Mouse (Mus musculus): ENCODE data around the gene Vtn. TPM values are rescaled to one million over a fixed set of nuclear protein-coding genes. Genes with fewer than 3 reads are reported as not detected.

Vtn gene
- total and polyA plus RNA-seq, 3 experiments, result 21.6 to 44.6 (median 24.6) TPM

GRCm38 (mm10) chr11:78466242-78466912, 32.5 kb upstream of the Vtn start:
- no peak overlapping the region for H3K27ac ChIP-seq
- TF ChIP-seq POLR2A (IDR thresholded peaks at IDR 0.05; ENCODE audit: insufficient read depth, low read depth, low read length), result no peak
- no peak for TF ChIP-seq EP300 (IDR thresholded peaks at IDR 0.05; ENCODE audit: insufficient read depth, low read depth, low read length)
- no peak for TF ChIP-seq CTCF (IDR thresholded peaks at IDR 0.05)
- H3K79me2 ChIP-seq (replicated peaks; ENCODE audit: control insufficient read depth, insufficient read depth, low read length), result no peaks in the 10 kb centered on the region
- 73% methylated on average over 23 of the region's 23 CpGs for WGBS
- H3K27me3 ChIP-seq (ENCODE audit: control insufficient read depth, insufficient read depth, low read length), result no peaks in the 10 kb centered on the region
- DNase-seq, result no peak
- intact Hi-C loops (cut with DNase I), result no loop called here
- peaks cover 2% of the 10 kb centered on the region; the same call in 1 of the 2 replicates for H3K4me1 ChIP-seq (ENCODE audit: control insufficient read depth, insufficient read depth, low read length)
- H3K9ac ChIP-seq (ENCODE audit: low read depth, low read length), result no peak overlapping the region
- H3K4me3 ChIP-seq, result peak overlapping the region; percentile 82
- H3K36me3 ChIP-seq (ENCODE audit: control insufficient read depth, insufficient read depth, low read length), result no peaks in the 10 kb centered on the region

DNA sequence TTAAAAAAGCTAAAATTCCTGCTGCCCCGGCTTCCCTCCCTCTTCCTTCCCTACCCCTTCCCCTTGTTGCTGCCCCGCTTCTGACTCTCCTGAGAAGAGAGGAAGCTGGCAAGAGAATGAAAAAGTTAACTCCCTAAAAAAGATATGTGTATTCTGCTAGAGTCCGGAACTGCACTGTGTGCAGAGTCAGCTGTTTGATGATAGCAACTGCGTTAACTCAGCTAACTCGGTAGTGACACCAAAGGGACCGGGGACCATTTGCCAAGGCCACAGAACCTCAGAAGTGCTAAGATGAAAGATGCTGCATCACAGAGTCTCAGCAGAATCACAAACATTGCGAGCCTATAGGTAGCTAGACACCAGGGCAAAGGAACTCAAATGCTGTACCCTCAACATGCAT, 31.4 kb upstream of the Vtn start:
- intact Hi-C loops (cut with DNase I), result no loop called here
- no peak for TF ChIP-seq EP300 (IDR thresholded peaks at IDR 0.05; ENCODE audit: insufficient read depth, low read depth, low read length)
- TF ChIP-seq POLR2A (IDR thresholded peaks at IDR 0.05; ENCODE audit: insufficient read depth, low read depth, low read length), result no peak
- TF ChIP-seq CTCF (IDR thresholded peaks at IDR 0.05), result no peak
- no peaks in the 10 kb centered on the region for H3K27me3 ChIP-seq (ENCODE audit: control insufficient read depth, insufficient read depth, low read length)
- no peak overlapping the region for H3K9ac ChIP-seq (ENCODE audit: low read depth, low read length)
- no peak overlapping the region for H3K27ac ChIP-seq
- H3K36me3 ChIP-seq (ENCODE audit: control insufficient read depth, insufficient read depth, low read length), result no peaks in the 10 kb centered on the region
- DNase-seq, result no peak
- 43% methylated on average over 7 of the region's 7 CpGs for WGBS
- H3K79me2 ChIP-seq (replicated peaks; ENCODE audit: control insufficient read depth, insufficient read depth, low read length), result no peaks in the 10 kb centered on the region
- no peak overlapping the region for H3K4me3 ChIP-seq
- peaks cover 2% of the 10 kb centered on the region; the same call in 1 of the 2 replicates for H3K4me1 ChIP-seq (ENCODE audit: control insufficient read depth, insufficient read depth, low read length)

DNA sequence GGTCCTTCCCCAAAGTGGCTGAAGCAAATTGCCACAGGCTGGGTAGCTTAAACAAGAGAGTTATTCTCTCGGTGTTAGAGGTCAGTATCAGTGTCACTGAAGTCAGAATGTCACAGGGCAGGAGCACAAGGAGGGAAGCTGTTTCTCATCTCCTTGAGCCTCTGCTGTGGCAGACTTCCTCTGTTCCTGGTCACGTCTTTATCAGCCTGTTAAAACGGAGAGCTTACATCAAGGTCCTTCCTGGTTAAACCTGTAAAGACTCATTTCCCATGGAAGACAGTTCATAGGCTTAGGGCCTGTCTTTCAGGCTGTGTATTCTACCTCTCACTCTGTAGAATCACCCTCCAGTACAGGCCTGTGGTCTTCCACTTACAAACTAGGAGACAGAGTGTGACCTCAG, 31.0 kb upstream of the Vtn start:
- no peaks in the 10 kb centered on the region for H3K79me2 ChIP-seq (replicated peaks; ENCODE audit: control insufficient read depth, insufficient read depth, low read length)
- no peak for DNase-seq

GRCm38 (mm10) chr11:78471326-78472103, 27.4 kb upstream of the Vtn start:
- Histone ChIP-seq H3K79me2 (replicated peaks; ENCODE audit: control insufficient read depth, insufficient read depth, low read length) (no peaks in the 10 kb centered on the region), H3K4me1 (ENCODE audit: control insufficient read depth, insufficient read depth, low read length) (no peaks in the 10 kb centered on the region), H3K9ac (ENCODE audit: low read depth, low read length) (no peak overlapping the region), H3K27me3 (ENCODE audit: control insufficient read depth, insufficient read depth, low read length) (no peaks in the 10 kb centered on the region), H3K4me3 (no peak overlapping the region), H3K27ac (no peak overlapping the region), H3K36me3 (ENCODE audit: control insufficient read depth, insufficient read depth, low read length) (no peaks in the 10 kb centered on the region)
- intact Hi-C loops (cut with DNase I), result no loop called here
- no peak for DNase-seq
- TF ChIP-seq EP300 (IDR thresholded peaks at IDR 0.05; ENCODE audit: insufficient read depth, low read depth, low read length) (no peak), POLR2A (IDR thresholded peaks at IDR 0.05; ENCODE audit: insufficient read depth, low read depth, low read length) (no peak), CTCF (IDR thresholded peaks at IDR 0.05) (no peak)
- 90% methylated on average over 10 of the region's 10 CpGs for WGBS

More for the DNA sequence above, 31.0 kb upstream of the Vtn start:
- Histone ChIP-seq H3K4me1 (ENCODE audit: control insufficient read depth, insufficient read depth, low read length) (peaks cover 2% of the 10 kb centered on the region; the same call in 1 of the 2 replicates), H3K9ac (ENCODE audit: low read depth, low read length) (no peak overlapping the region), H3K27me3 (ENCODE audit: control insufficient read depth, insufficient read depth, low read length) (no peaks in the 10 kb centered on the region), H3K27ac (no peak overlapping the region), H3K4me3 (no peak overlapping the region), H3K36me3 (ENCODE audit: control insufficient read depth, insufficient read depth, low read length) (no peaks in the 10 kb centered on the region)
- no peak for TF ChIP-seq POLR2A (IDR thresholded peaks at IDR 0.05; ENCODE audit: insufficient read depth, low read depth, low read length)
- no peak for TF ChIP-seq EP300 (IDR thresholded peaks at IDR 0.05; ENCODE audit: insufficient read depth, low read depth, low read length)
- no peak for TF ChIP-seq CTCF (IDR thresholded peaks at IDR 0.05)
- intact Hi-C loops (cut with DNase I), result no loop called here
- WGBS, result 42% methylated on average over 3 of the region's 3 CpGs

DNA sequence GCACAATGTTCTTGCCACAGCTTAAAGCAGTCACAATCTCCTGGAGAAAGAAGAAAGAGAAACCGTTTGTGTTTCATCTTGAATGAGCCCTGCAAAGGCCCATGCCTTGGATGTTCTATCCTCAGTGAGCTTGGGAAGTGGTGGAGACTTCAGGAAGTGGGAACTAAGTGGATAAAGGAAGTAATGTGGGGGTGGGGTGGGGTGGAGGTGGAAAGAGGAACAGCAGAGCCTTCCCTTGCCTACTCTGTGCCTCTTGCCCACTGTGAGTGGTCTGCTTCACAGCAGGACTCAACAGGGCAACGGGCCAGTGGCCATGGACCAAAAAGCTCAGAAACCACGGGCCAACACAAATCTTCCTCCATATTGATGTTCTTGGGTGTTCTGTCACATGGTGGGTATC, 23.6 kb upstream of the Vtn start:
- Histone ChIP-seq H3K27ac (no peak overlapping the region), H3K9ac (ENCODE audit: low read depth, low read length) (no peak overlapping the region), H3K36me3 (ENCODE audit: control insufficient read depth, insufficient read depth, low read length) (no peaks in the 10 kb centered on the region), H3K4me1 (ENCODE audit: control insufficient read depth, insufficient read depth, low read length) (no peaks in the 10 kb centered on the region), H3K27me3 (ENCODE audit: control insufficient read depth, insufficient read depth, low read length) (no peaks in the 10 kb centered on the region), H3K4me3 (no peak overlapping the region), H3K79me2 (replicated peaks; ENCODE audit: control insufficient read depth, insufficient read depth, low read length) (no peaks in the 10 kb centered on the region)
- intact Hi-C loops (cut with DNase I), result no loop called here
- TF ChIP-seq EP300 (IDR thresholded peaks at IDR 0.05; ENCODE audit: insufficient read depth, low read depth, low read length), result no peak
- no peak for TF ChIP-seq POLR2A (IDR thresholded peaks at IDR 0.05; ENCODE audit: insufficient read depth, low read depth, low read length)
- no peak for TF ChIP-seq CTCF (IDR thresholded peaks at IDR 0.05)
- no peak for DNase-seq
- WGBS, result 53% methylated on average over 3 of the region's 3 CpGs

DNA sequence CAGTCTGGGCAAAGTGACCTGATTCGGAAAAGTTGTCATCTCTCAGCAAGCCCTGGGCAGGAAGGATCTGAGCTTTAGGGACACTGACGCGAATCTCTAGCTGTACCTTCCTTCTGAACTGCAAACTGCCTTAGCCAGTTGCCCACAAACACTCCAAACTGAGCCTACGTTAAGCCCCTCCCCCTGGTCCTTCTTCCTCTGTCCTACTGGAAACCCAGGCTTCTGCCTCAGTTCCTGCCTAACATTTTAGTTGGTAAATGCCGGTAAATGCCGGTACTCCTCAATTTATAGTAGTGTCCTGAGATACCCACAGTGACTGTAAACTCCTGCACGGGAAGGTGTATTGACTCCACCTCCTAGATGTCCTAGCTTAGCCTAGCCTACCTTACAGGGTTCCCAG, 15.3 kb upstream of the Vtn start:
- Histone ChIP-seq H3K27me3 (ENCODE audit: control insufficient read depth, insufficient read depth, low read length) (peaks cover 4% of the 10 kb centered on the region), H3K4me1 (ENCODE audit: control insufficient read depth, insufficient read depth, low read length) (no peaks in the 10 kb centered on the region), H3K79me2 (replicated peaks; ENCODE audit: control insufficient read depth, insufficient read depth, low read length) (no peaks in the 10 kb centered on the region), H3K27ac (no peak overlapping the region), H3K4me3 (no peak overlapping the region), H3K9ac (ENCODE audit: low read depth, low read length) (no peak overlapping the region), H3K36me3 (ENCODE audit: control insufficient read depth, insufficient read depth, low read length) (no peaks in the 10 kb centered on the region)
- intact Hi-C loops (cut with DNase I), result no loop called here
- TF ChIP-seq POLR2A (IDR thresholded peaks at IDR 0.05; ENCODE audit: insufficient read depth, low read depth, low read length), result no peak
- no peak for TF ChIP-seq CTCF (IDR thresholded peaks at IDR 0.05)
- WGBS, result 51% methylated on average over 7 of the region's 7 CpGs
- no peak for DNase-seq
